Mouse (Mus musculus) cerebellum, adult 9-10 months (tissue): ENCODE measurements at regions not wholly inside any gene's neighbourhood (a gene's known extent, or its start where the extent isn't known, plus 50 kb on each side); places are given as distances from the start of the nearest gene placed in this dataset.

Experiments used
- DNase-seq: peaks from one replicate; pipeline ENCODE4 v3.0.0; 2022

DNA sequence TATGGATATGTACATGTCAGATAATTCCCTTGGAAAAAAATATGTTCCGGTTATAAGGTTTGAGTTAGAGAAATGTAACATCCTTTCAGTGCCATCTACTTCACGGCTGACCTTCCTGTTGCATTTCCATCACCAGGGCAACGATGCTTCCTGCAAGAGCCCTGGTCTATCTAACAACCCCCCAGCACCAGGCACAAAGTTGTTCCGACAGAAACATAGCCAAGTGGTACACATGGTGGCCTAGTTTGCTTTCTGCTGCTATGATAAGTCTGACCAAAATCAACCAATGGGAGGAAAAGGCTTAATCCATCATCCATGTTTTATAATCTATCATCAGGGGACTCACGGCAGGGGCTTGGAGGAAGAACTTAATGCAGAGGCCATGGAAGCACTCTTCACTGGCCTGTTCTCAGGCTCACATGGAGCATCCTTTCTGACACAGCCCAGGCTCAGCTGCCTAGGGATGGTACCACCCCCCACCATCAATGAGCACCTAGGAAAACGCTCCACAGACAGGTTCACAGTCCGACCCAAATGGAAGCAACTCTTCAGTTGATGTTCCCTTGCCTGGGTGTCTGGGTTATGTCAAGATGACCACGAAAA is 372.2 kb downstream of the Cbln4 start:
- DNase-seq: no peak

DNA sequence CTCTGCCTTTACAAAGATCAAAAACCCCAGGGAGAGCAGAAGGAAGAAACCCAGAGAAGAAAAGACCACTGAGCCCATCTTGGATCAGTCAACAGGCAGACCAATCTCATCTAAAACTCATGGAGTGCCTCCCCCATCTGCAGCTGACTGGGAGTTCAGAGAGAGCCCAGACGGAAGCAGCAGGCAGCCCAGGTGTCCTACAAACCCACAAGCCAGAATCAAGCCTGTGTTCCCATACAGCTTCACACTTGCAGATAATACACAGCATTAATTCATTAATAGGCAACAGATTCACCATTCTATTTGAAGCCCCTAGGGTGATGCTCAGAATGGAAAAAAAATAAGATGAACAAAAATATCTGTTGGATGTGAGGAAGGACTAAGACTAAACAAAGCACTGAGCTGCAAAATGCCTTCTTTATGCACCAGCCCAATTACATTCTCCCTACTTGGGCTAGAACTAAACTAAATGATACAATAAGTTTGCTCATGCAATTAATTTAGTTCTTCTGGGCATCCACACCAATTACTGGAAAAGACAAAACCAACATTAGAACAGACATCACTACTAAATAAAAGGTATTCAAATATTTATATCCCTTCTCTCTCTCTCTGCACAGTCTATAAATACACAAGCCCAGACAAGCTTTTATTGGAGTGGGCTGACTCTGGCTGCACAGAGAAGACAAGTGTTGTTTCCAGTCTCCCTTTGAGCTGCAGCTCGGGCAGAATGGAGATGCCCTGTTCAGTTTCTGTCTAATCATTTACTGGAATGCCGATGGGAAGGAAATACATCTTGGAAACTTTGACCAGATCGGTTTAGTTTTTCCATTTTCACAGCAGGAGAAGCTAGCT is 374.2 kb downstream of the Cbln4 start:
- DNase-seq: no peak

DNA sequence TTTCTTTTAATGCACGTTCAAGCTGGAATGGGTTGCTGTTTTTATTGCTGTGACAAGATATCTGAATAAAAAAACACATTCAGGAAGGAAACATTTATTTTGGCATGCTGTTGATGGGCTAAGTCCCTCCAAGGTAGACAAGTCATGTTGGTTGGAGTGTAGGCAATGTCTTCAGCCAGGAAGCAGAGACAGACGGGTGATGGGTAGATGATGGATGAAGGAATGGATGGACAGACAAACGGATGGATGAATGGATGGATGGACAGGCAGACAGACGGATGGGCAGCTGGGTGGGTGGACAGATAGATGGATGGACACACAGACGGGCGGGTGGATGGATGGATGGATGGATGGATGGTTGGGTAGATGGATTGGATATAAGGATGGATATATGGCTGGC is 380.7 kb downstream of the Cbln4 start:
- DNase-seq: no peak

DNA sequence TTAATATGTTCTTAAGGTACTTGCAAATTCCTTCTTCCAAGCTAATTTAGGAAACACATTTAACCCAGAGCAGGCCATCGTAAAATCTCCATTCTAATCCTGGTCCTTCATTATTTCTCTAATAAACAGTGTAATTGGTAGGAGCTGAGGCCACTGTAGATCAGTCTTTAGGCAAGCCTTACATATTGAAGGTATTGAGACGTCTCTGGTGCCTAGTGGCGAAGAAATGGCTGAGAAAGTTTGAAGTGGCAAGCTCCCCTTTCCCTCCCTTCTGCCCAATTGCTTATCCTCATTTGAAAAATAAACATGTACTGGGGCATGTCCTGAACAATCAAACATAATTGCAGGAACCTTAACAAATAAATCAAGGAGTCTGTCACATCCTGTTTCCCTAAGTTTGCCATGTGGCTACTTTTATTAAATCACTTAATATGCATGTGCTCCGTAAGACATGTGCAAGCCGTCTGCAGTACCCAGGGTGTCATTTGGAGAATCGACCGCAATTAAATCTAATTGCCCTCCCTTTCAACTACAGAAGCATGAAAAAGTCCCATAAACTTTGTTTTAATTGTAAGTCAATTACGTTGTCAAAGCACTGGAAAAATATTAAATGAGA is 381.3 kb downstream of the Cbln4 start:
- no peak for DNase-seq

DNA sequence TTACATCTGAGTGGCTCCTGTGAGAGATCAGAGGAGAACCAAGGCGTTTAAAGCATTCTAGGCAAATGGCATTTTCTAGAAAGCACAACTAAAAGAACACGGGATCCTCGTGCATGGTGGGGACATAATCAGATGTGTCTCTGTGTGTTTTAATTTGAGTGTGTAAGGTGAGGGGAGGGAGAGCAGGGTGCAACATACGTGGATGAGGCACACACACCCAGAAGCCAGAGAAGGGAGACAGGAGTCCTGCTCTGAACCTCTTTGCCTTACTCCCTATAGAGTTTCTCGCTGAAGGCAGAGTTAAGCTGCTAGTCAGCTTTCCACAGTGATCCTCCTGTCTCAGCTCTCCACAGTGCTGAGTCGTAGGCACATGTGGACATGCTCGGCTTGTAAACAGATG is 386.1 kb downstream of the Cbln4 start:
- no peak for DNase-seq

DNA sequence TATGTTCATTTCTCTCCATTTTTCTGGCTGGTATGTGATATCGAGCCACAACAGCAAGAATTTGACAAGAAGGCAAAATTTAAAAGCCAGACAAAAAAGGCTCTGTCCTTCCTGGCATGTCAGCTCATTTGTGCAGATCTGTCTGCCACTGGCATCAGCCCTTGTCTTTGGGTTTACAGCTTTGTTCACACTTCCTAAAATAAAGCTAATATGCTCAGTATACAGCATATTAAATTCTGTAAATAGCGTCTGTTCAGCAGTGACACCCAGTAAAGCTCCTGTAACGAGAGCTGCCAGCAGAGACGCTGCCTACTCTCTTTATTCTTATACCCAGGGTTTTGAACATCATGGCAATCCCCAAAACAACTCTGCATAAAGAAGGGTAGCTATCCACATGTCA is 401.5 kb downstream of the Cbln4 start:
- no peak for DNase-seq

DNA sequence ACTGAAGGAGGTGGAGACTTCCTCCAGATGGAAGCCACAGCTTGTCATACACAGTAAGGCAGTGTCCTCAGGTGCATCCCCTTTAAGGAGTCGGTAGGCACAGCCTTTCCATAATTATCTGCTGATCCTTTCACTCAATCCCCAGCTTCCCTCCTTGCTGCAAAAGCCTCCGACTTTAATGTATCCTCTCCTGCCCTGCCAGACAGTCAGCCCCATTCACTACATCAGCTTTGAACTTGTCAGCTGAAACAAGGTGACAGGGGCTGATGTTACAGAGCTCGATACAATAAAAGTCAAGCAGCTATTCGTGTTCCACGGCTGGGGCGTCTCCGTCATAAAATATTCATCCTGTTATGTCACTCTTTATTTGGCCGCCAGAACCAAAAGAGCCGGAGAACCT is 402.8 kb downstream of the Cbln4 start:
- no peak for DNase-seq

DNA sequence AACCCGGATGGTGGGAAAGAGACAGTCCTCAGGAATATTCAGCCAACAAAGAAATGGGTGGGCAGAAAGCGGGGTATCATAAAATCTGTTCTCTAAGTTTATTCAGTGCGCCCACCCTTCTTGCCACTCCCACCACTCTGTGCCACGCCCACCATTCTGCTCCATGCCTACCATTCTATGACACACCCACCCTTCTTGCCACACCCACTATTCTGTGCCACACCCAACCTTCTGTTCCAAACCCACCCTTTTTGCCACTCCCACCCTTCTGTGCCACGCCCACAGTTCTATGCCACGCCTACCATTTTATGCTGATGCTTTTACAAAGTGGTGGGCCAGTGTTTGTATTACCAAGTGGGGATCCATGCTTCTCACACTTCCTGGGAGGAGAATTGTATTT is 404.3 kb downstream of the Cbln4 start:
- no peak for DNase-seq

DNA sequence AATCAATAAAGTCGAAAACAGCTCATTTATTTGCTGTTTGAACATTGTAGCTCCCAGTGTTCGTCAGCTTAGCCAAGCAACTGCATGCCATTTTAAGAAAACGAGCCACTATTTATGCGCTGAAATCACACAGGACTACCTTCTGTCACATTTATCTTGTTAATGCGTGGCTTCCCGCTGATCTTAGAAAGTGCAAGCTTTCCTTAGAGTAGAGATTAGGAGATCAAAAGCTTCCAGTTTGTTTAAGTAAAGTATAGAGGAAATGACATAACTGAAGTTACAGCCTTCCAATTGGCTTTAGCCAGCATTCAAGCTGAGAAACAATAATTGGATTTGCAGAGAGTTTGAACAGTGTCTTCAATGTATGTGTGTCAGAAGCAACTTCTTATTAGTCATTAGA is 406.4 kb downstream of the Cbln4 start:
- no peak for DNase-seq

DNA sequence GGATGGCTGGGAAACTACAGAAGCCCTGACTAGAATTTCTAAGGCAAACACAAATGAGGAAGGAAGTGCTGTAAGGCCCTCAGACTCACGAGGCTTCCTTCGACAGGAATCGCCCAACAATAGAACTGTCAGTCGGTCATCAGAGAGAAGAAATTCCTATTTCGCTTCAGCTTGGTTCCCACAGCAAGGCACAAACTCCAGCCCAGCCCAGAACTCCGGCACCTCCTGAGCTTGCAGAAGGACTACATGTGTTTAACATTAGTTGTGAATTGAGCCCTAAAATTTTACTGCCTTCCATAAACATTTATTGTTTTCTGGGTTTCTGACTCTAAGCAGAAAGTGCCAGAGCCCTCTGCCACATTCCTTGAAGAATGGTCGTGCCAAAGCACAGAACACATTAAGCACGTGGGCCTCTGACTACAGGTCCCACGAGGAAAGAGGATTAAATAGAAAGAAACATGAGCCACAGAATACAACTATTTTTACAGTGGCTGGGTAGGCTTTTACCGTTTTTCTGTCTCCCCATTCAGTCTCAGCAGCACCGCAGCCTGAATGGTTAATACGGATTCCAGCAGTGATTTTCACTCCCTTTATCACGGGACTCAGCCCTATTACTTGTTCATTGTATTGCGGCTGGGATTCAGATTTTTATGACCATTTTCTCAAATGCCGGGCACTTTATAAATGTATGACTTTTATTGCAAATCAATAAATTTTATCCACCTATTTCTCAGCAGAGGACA is 409.7 kb downstream of the Cbln4 start:
- no peak for DNase-seq

DNA sequence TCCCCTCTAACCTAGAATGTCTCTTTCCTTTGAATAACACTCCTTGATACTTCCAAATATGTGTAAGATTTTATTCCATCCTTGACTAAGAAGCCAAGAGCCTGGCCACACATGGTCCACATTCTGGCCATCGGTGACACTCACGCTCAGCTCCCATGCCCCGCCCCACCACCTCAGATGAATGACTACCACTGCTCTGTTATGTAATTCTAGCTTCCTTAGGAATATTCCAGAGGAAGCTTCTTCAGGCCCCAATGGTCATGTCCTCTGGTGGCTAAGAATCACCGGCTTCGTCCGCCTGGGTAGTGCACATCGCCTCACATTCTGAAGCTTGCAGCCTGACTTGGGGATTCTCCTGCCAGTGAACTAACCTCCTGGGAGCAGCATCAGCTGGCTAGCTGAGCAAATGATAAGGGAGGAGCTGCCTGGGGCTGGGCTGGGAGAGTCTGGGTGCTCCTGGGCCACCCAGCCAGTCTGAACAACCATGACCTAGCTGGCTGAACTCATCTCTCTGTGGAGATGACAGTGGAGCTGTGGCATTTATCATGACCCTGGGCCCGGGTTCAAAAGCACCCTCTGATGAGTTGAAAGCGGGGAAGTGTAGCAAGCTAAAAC is 413.1 kb downstream of the Cbln4 start:
- no peak for DNase-seq

DNA sequence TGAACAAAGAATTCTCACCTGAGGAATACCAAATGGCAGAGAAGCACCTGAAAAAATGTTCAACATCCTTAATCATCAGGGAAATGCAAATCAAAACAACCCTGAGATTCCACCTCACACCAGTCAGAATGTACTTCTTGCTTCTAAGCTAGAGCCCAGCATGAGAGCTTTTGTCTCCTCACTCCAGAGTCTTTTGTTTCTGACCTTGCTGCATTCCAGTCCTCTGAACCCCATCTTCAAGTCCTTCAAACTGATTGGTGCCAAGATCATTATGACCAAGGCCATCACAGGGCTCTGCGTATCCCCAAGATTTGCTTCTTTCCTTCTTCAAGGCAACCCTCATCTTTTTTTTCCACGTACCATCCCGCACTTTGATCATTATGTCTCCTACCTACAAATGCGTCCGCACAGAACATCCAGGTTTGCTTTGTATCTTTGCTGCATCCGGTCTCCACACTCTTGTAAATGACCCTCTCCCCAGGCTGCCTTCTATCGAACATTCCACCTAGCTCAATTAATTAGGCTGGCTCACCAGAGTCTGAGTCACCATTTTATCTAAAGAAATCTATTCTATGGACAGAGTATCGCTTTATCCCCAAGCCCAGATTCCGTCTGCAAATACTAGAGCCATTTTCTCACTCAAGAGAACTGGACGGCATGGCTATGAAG is 414.9 kb downstream of the Cbln4 start:
- DNase-seq: no peak

DNA sequence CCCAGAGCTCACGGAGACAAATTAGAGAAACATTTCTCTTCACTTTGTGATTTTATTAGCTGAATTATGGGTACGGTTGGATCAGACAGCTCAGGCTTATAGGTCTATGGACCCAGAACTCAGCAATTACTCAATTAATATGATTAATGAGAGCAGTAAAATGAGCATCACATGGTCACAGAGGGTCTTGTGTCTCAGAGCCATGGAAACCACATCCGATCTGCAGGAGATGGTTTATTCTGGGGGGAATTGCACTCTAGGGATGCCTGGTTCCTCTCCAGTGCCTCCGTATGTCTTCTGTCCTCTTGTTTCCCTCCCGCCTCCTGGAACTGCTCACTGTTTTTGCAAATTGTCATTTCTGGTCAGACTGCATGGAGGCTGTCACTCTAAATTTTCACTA is 422.6 kb downstream of the Cbln4 start:
- DNase-seq: no peak

DNA sequence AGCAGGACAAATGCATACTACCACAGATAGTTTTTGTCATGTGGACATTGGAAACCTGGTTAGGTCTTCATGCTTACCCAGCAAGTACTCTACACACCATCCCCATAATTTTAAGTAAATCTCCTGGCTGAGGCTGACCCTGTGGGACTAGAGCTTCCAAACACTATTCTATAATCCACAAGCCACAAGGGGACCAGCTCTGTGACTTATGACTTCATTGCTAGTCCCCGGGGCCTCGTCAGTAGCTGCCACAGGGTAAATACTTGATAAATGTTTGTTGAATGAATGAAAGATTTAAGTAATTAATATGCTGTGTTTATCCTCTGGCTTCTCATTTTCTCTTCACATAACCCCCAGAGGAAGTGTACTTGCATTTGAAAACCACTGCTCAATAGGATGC is 423.0 kb downstream of the Cbln4 start:
- DNase-seq: no peak

DNA sequence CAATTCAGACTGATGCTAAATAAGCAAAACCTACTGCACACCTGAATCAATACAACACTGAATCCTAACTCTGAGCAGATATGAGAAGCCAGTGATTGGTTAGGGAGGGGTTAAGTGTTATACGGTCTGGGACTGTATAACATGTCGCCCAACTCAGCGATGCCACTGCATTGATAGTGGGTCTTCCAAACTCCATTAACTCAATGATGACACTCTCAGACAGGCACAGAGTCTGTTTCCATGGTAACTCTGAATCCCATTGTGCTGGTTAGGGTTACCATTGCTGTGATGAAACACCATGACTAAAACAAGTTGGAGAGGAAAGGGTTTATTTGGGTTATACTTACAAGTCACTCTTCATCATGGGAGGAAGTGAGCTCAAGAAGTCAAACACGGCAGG is 424.5 kb downstream of the Cbln4 start:
- no peak for DNase-seq

DNA sequence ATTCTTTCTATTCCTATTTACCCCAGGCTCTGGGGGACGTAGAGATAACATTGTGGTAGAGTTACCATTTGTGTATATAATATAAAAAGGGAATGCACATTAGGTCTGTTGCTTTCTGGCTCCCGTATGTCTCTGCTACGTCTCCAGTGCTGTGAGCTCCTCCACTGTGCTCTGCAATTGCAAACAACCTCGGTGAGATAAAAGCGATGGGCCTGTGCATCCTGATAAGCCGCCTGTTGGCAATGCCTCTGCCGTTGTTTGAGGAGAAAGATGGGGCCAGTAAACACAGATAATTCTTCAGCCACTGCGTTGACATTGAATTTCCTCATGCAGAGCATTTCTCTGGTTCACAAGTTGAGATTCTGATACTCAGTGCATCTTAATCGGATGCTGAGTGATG is 424.9 kb downstream of the Cbln4 start:
- no peak for DNase-seq

DNA sequence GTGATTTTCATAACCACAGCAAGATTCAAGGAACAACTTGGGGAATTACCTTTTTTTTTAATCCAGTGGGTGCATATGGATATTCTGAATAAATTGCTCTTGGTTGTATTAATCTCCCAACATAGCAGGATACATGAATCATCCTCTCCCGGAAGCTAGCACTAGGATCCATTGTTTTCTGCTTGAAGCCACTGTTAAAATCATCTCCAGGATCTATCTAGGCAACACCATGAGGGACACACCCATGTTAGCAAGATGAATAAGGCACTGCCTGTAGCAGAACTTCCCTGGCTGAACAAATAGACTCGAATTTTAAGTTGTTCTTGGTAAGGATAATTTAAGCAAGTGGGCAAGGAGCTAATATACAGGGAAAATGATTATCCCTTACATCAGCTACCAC is 427.8 kb downstream of the Cbln4 start:
- no peak for DNase-seq

DNA sequence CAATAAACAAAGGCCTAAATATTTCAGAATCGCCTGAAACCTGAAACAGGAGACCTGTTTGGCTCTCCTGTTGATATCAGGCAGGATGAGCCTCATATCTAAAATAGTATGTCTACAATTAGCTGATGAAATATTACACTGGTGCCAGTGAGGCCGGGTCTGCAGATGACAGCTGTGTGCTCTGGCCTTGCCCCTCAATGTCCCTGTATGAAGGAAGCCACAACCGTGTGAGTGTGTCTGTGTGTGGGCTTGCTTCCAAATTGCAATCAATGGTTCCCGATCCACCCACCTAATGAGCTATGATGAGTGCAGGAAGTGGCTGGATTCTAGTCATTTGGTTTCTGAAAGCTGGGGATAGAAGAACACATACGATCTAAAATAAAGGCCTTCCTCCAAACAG is 438.2 kb downstream of the Cbln4 start:
- DNase-seq: no peak

DNA sequence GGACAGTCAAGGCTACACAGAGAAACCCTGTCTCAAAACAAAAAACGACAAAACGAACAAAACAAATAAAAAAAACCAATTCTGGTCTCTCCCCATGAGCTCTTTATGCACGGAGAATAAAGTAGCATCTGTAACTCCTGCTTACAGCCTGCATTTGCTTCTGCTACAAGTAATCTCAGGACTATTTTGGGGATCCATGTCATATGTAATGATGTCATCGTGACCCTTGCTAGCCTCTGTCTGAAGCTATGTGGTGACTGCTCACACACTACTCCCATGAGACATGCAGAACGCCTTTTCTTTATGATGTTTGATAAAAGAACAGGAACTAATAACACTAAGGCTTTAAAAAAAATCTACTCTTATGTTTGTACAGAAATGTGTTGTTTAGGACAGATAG is 448.0 kb downstream of the Cbln4 start:
- DNase-seq: no peak

DNA sequence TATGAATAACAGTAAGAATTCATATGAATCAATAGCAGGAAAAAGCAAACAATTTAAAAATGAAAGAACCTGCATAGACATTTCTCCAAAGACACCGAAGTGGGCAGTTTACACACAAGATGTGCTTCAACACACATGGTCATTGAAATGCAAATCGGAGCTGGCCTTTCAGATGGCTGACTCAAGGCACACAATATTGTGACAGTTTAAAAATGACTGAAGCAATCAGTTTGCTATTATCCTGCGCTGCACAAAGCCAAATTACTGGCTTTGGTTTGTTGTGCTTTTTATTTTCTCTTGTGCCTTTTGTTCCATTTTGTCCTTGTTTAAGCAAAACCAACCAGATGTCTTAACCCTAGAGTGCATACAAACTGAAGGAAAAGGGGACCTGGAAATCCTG is 449.4 kb downstream of the Cbln4 start:
- no peak for DNase-seq

DNA sequence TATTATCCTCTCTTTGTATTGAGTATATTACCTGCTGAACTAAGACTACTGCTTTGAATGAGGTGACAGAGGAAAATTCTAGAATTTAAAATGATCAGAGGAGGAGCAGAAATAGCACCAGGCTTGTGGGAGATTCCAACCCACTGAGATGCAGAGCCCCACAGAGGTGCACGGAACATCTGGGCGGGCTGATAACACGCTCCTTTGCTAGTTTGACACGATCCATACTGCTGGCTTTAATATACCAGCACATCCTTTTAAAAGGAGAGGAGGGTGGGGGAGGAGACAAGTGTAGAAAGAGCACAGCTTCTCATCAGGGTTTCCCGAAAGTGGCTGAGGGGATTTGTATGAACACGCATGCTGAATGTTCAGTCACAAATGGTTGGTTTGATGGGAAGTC is 451.0 kb downstream of the Cbln4 start:
- no peak for DNase-seq

DNA sequence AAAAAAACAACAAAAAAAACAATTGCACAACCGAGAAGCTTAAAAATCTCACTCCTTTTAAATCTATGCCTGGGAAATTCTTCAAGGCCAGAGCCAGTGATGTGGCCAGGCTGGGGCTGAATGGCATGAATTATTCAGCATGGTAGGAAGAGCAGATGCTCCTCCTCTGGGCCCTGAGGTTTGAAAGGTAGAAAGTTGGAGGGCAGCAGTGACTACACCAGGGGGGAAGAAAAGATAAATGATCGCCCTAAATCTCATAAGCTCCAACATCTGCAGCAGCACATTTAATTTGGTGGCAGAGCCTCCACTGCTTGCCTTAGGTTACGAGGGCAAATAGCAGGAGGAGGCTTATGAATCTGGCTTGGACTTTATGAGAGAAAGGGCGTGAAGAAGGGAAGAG is 455.1 kb downstream of the Cbln4 start:
- DNase-seq: no peak

DNA sequence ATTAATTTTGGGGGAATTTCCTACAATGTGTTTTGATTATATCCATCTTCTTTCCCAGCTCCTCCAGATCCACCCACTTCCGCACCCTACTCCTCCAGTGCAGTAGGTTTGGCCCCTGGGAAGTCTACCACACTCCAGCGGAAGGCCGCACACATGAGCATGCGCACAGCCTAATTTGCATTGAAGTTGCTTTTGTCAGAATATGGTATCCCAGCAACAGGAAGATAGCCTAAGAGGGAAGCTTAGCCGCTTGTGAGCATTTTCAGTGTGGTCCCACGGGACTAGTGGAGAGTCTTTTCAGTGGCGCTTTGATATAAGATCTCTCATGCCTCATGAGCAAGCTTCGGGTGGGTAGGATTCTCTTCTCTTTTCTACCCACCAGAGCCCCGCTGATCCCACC is 455.6 kb downstream of the Cbln4 start:
- no peak for DNase-seq
